Mouse (Mus musculus) kidney, embryonic 14.5 days (tissue): ENCODE measurements around the gene Sstr4. TPM values are rescaled to one million over a fixed set of nuclear protein-coding genes. Genes with fewer than 3 reads are reported as not detected.

Experiments
- ATAC-seq: fragments of 200-750 bp; cut with Nextera tagmentation; 2 replicates; pipeline ENCODE4 v1.8.0; 2017; ENCODE audit warnings: moderate number of reproducible peaks, mild to moderate bottlenecking, moderate TSS enrichment, moderate library complexity; ENCODE audit not compliant: low FRiP score, low TSS enrichment
- H3K27ac ChIP-seq: fragments of 300-500 bp; sonication (generic); 2 replicates; pipeline ENCODE4 v1.5.1; 2014; ENCODE audit warnings: low read depth, mild to moderate bottlenecking, low read length, moderate library complexity, mixed read lengths
- H3K27me3 ChIP-seq: fragments of 300-500 bp; sonication (generic); 2 replicates; pipeline ENCODE4 v1.6.1; 2014; ENCODE audit warnings: mild to moderate bottlenecking, low read length; ENCODE audit not compliant: control insufficient read depth, insufficient read depth
- H3K36me3 ChIP-seq: fragments of 300-500 bp; sonication (generic); 2 replicates; pipeline ENCODE4 v1.6.1; 2014; ENCODE audit warnings: low read length, mixed read lengths; ENCODE audit not compliant: control insufficient read depth, insufficient read depth
- H3K4me1 ChIP-seq: fragments of 300-500 bp; sonication (generic); 2 replicates; pipeline ENCODE4 v1.6.1; 2014; ENCODE audit warnings: low read length, mixed read lengths; ENCODE audit not compliant: control insufficient read depth, insufficient read depth
- H3K4me2 ChIP-seq: fragments of 300-500 bp; sonication (generic); replicated peaks from 2 replicates; pipeline ENCODE4 v1.6.1; 2014; ENCODE audit warnings: low read depth, mild to moderate bottlenecking, low read length
- H3K4me3 ChIP-seq: fragments of 300-500 bp; sonication (generic); 2 replicates; pipeline ENCODE4 v1.5.1; 2014; ENCODE audit warnings: mild to moderate bottlenecking, low read length
- H3K9ac ChIP-seq: fragments of 300-500 bp; sonication (generic); 2 replicates; pipeline ENCODE4 v1.6.1; 2014; ENCODE audit warnings: low read depth, mild to moderate bottlenecking, low read length, moderate library complexity
- H3K9me3 ChIP-seq: fragments of 300-500 bp; sonication (generic); 2 replicates; pipeline ENCODE4 v1.6.1; 2016; ENCODE audit warnings: low read length; ENCODE audit not compliant: control insufficient read depth
- WGBS: fragments of 180-500 bp; shearing (Covaris S2); extraction: QIAGEN DNeasy Blood & Tissue Kit; methylation state at CpG from one replicate; pipeline ENCODE4 v1.1.7; 2014; 5-methylcytosine and 5-hydroxymethylcytosine counted together
- polyA plus RNA-seq: library from polyadenylated mRNA; unstranded; fragments of >200 nt; fragmentation: Nextera tagmentation; extraction: Ambion mirVana; gene quantifications from 2 replicates; pipeline ENCODE4 v1.2.1, GENCODE M21; 2014

Sstr4 gene
- polyA plus RNA-seq, 1 experiment from 2014 or later = 0.45 TPM

DNA sequence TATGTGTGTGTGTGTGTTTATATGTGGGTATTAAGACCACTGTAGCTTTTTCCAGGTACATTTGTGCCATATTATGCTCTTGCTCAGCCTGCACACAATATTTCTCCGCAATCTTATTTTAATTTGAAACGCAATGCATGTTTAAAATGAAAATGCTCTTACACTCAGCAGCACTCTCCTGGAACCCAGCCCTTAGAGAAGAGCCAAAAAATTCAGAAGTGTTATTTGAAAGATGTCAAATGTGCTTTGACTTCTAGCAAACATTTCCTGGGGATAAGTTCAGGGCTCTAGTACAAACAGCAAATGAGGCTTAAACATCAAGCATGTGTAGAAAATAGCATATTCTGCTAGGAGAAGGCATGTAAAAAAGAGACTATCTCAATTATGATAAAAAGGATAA lies 24.6 kb downstream of the Sstr4 start:
- Histone ChIP-seq H3K27me3 (no peaks in the 10 kb centered on the region), H3K4me2 (no peak overlapping the region), H3K27ac (no peak overlapping the region), H3K4me3 (no peak overlapping the region), H3K9me3 (no peaks in the 10 kb centered on the region), H3K4me1 (no peaks in the 10 kb centered on the region), H3K9ac (no peak overlapping the region), H3K36me3 (no peaks in the 10 kb centered on the region)
- ATAC-seq = no peak
- 87% methylated on average over 2 of the region's 2 CpGs for WGBS

DNA sequence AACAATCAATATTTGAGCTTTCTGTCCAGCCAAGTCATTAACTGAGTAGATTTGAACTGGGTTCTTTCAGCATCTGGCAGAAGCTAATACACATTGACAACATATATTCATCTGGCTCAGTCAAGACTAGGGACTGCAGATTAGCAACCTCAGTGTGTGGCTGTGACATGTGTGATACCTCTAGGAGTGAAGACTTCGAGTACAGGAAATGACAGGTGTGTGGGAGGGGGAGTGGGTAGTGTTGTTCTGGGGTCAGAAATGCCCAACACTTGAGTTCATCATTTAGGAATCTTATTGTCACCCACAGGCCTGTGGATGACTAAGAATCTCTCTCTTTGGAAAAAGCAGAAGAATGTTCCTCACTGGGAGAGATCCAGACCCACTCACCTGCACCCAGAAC lies 26.0 kb downstream of the Sstr4 start:
- Histone ChIP-seq H3K9me3 (no peaks in the 10 kb centered on the region), H3K36me3 (no peaks in the 10 kb centered on the region), H3K4me2 (no peak overlapping the region), H3K27me3 (no peaks in the 10 kb centered on the region), H3K4me1 (no peaks in the 10 kb centered on the region), H3K4me3 (no peak overlapping the region), H3K27ac (no peak overlapping the region), H3K9ac (no peak overlapping the region)
- 47% methylated on average over 1 of the region's 1 CpGs for WGBS
- ATAC-seq = no peak

DNA sequence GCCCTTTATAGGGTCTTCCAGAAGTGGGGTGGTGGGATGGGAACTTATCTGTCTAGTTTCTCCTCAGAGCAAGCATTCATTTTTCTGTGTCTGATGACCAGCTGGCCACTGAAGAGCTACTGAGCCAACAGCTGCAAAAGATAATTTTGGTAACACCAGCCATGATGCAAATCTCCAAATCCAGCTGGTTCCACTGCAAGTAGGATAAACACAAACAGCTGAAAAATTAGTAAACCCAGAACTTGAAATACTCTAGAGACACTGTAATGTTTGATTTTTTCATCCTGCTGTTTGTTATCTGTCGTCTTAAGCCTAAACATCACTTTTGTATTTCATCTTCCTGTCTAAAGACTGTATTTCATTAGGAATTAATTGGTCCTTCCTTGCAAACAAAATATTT lies 26.6 kb downstream of the Sstr4 start:
- no peaks in the 10 kb centered on the region for H3K36me3 ChIP-seq
- H3K27me3 ChIP-seq = no peaks in the 10 kb centered on the region
- no peak overlapping the region for H3K9ac ChIP-seq
- WGBS = 63% methylated on average over 1 of the region's 1 CpGs
- H3K4me1 ChIP-seq = no peaks in the 10 kb centered on the region
- no peak overlapping the region for H3K27ac ChIP-seq
- no peak for ATAC-seq
- no peaks in the 10 kb centered on the region for H3K9me3 ChIP-seq
- H3K4me2 ChIP-seq = no peak overlapping the region
- no peak overlapping the region for H3K4me3 ChIP-seq

DNA sequence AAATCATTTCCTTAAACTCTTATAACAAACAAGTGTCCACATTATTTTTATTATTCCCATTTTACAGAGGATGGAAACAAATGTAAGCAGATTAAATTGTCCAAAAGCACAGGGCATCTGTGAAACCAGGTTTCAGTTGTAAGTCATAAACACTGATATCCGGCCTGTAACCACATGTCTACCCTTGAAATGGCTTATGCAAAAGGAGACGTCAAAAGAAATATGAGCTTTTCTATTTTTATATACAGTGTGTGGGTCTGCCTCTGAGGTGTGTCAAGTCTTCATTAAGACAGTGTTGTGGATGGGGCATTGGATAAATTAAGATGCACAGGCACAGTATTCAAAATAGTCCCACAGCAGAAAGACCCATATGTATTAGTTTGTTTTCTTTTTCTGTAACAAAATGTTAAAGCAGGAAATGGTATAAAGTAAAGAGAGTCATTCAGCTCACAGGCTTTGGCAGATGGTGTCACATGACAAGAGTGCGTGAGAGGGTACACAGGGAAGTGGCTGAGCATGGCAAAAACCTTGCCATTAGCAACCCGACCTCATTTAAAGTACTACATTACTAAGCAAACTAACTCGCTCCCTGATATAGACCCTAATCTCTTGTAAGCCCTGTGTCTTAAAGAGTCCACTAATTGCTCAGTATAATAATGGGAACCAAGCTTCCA lies 30.7 kb downstream of the Sstr4 start:
- WGBS = 58% methylated on average over 5 of the region's 5 CpGs
- no peaks in the 10 kb centered on the region for H3K27me3 ChIP-seq
- ATAC-seq = no peak
- no peak overlapping the region for H3K4me2 ChIP-seq
- H3K27ac ChIP-seq = no peak overlapping the region
- no peaks in the 10 kb centered on the region for H3K4me1 ChIP-seq
- H3K4me3 ChIP-seq = no peak overlapping the region
- no peak overlapping the region for H3K9ac ChIP-seq
- no peaks in the 10 kb centered on the region for H3K9me3 ChIP-seq
- H3K36me3 ChIP-seq = no peaks in the 10 kb centered on the region

DNA sequence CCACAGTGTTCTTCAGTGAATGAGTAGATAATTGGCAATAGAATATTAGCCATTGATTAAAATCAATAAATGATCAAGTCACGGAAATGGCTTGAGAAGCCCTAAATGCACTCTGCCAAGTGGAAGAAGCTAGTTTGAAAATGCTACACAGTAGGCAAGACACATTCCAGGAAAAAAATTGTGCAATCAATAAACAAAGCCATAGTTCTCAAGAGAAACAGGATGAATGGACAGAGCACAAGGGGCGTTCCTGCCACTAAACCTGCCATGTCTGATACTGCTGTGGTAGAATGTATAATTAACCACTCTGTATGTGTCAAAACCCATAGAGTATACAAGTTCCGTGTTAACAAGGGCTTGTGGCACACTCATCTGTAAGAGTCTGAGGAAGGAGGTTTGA lies 32.4 kb downstream of the Sstr4 start:
- no peak for ATAC-seq
- Histone ChIP-seq H3K27ac (no peak overlapping the region), H3K27me3 (no peaks in the 10 kb centered on the region), H3K9me3 (no peaks in the 10 kb centered on the region), H3K9ac (no peak overlapping the region), H3K4me1 (no peaks in the 10 kb centered on the region), H3K4me3 (no peak overlapping the region), H3K4me2 (no peak overlapping the region), H3K36me3 (no peaks in the 10 kb centered on the region)
- WGBS = 87% methylated on average over 3 of the region's 3 CpGs

DNA sequence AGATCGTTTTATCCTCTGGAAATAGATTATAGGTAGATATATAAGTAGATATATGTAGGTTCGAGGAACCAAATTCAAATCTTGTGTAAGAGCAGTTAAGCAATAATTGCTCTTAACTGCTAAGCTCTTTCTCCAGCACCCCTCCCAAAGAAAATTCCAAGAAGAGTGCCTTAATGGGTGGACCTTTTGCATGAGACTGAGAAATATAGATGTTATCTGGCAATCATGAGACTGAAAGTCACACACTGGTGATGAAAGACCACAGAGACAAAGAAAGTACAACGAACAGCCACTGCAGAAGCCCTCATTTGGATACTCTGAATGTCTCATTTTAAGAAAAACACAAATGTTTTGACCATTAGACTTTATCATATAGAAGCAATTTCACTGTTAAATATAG lies 33.4 kb downstream of the Sstr4 start:
- Histone ChIP-seq H3K36me3 (no peaks in the 10 kb centered on the region), H3K4me3 (no peak overlapping the region), H3K9me3 (no peaks in the 10 kb centered on the region), H3K27ac (no peak overlapping the region), H3K9ac (no peak overlapping the region), H3K27me3 (no peaks in the 10 kb centered on the region), H3K4me2 (no peak overlapping the region), H3K4me1 (no peaks in the 10 kb centered on the region)
- 76% methylated on average over 3 of the region's 3 CpGs for WGBS
- no peak for ATAC-seq

DNA sequence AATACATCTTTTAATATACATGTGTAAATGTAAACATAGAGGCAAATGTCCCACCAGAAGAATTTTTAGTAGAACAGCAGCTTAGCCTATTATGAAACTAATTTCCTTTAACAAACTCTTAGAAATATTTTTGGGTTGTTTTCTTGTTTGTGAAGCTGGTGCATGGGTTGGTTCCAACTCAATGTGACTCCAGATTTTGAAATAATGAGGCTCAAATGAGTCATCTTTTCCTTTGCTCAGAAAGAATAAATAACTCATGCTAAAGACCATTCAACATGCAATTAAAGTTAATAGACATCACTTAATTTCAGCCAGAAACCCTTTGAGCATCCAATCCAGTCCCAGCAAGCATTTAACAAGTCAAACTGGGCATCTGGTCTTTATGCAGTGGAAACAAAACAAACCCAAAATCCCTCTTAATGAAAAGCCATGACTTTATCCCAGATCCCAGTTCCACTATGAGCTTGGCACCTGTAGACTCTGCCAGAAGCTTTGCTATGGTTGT lies 33.9 kb downstream of the Sstr4 start:
- Histone ChIP-seq H3K27ac (no peak overlapping the region), H3K9me3 (no peaks in the 10 kb centered on the region), H3K4me3 (no peak overlapping the region), H3K27me3 (no peaks in the 10 kb centered on the region), H3K36me3 (no peaks in the 10 kb centered on the region), H3K4me2 (no peak overlapping the region), H3K4me1 (no peaks in the 10 kb centered on the region), H3K9ac (no peak overlapping the region)
- no peak for ATAC-seq

DNA sequence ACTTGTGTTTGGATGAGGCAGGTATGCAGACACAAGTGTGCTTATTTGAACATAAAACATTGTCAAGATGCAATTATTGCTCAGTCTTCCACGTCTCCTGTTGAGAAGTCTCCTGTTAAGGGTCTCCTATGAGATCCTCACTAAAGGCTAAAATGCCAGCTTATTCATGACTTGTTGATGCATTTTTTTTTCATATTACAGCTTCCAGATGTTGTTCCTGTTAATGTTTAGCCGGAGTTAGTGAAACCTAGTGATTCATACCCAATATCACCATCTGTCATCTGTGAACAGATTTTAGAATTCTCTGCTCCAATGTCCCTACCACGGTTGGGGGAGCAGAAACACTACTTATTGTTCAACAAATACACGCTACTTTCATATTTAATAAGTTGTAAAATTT lies 35.8 kb downstream of the Sstr4 start:
- 55% methylated on average over 4 of the region's 4 CpGs for WGBS
- H3K9ac ChIP-seq = no peak overlapping the region
- H3K4me3 ChIP-seq = no peak overlapping the region
- H3K4me1 ChIP-seq = no peaks in the 10 kb centered on the region
- no peak for ATAC-seq
- H3K9me3 ChIP-seq = no peaks in the 10 kb centered on the region
- no peak overlapping the region for H3K27ac ChIP-seq
- H3K36me3 ChIP-seq = no peaks in the 10 kb centered on the region
- no peak overlapping the region for H3K4me2 ChIP-seq
- H3K27me3 ChIP-seq = no peaks in the 10 kb centered on the region

DNA sequence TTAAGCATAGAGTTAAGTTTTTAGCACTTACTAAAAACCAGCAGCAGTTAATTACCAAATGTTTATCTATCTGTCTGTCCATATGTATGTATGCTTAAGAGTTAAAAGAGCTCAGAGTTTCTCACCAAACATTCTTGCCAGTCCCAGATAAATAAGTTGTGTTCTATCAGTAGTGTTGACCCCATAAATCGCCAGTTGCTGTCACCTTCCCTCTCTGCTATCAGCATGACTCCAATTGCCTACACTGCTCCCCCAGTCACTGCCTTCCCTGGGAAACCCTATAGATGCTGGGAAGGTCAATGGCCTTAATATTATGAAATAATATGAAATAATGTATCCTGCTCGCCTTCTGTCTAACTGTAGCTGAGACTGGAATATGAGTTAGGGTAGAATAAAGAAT lies 37.2 kb downstream of the Sstr4 start:
- ATAC-seq = no peak
- 75% methylated on average over 2 of the region's 2 CpGs for WGBS
- H3K4me1 ChIP-seq = no peaks in the 10 kb centered on the region

More for the DNA sequence above, 37.2 kb downstream of the Sstr4 start:
- Histone ChIP-seq H3K27ac (no peak overlapping the region), H3K9ac (no peak overlapping the region), H3K36me3 (no peaks in the 10 kb centered on the region), H3K27me3 (no peaks in the 10 kb centered on the region), H3K4me3 (no peak overlapping the region), H3K4me2 (no peak overlapping the region), H3K9me3 (no peaks in the 10 kb centered on the region)
